In the genomic region with DNA sequence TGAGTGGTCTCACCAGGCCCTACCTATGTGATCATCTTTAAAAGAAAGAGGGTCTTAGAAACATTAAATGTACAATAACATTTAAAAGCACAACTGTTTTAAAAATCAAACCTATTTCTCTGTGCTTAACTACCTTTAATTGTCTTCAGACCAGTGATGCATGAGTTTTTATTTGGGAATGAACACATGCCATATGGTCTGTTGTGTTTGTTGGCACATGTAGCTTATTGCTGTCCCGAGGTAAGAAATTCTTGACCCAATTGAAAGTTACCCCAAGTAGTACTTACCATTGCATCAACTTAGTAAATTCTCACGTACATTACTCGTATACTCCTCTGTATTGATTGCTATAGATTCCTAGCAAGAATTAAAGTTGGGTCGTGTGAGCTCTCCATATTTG, we compare ENCODE assay signal across 17 mouse cellular contexts.
"Had no signal": no experiment of that assay in that cellular context is flagged by ENCODE, and none has a peak within 500 bp of the region (broad histone marks: within the 10 kb centered on the region; RNA-seq: fewer than 3 reads in every experiment).

No protein-coding gene starts in this region.

- ATAC-seq: hindbrain, embryonic 16.5 days; inflammation-experienced regulatory T-cells, adult 6 months; intestine, embryonic 15.5 days; intestine, postnatal 0 days had no signal

- DNase-seq: gastrocnemius, postnatal 10 days; gastrocnemius, postnatal 25 days; heart, adult 18-20 months; heart, postnatal 10 days; heart, postnatal 4 days; kidney, adult 18-20 months; kidney, adult 8-10 months; kidney, postnatal 10 days; kidney, postnatal 25 days; kidney, postnatal 4 days; liver; liver, embryonic 13.5 days; lung, adult 18-20 months had no signal
